Mouse (Mus musculus) layer of hippocampus, adult 8-10 months (tissue): Measurements from ENCODE around the gene Spns2. TPM values are rescaled to one million over a fixed set of nuclear protein-coding genes. Genes with fewer than 3 reads are reported as not detected.

Experiments used
- DNase-seq, 2 experiments: peaks; one replicate each; pipeline ENCODE4 v3.0.0; 2022; ENCODE audit warnings: low spot score in 2 of 2
- total RNA-seq, 4 experiments: library from RNA; stranded (reverse); gene quantifications; 2 replicates each; pipeline ENCODE4 v1.2.4; 2022

The Spns2 gene
- total RNA-seq, 4 experiments from 2014 or later = 84.0 to 104 (median 92.3) TPM

GRCm38 (mm10) chr11:72411945-72412344, 77.8 kb downstream of the Spns2 start:
- no peak for DNase-seq

DNA sequence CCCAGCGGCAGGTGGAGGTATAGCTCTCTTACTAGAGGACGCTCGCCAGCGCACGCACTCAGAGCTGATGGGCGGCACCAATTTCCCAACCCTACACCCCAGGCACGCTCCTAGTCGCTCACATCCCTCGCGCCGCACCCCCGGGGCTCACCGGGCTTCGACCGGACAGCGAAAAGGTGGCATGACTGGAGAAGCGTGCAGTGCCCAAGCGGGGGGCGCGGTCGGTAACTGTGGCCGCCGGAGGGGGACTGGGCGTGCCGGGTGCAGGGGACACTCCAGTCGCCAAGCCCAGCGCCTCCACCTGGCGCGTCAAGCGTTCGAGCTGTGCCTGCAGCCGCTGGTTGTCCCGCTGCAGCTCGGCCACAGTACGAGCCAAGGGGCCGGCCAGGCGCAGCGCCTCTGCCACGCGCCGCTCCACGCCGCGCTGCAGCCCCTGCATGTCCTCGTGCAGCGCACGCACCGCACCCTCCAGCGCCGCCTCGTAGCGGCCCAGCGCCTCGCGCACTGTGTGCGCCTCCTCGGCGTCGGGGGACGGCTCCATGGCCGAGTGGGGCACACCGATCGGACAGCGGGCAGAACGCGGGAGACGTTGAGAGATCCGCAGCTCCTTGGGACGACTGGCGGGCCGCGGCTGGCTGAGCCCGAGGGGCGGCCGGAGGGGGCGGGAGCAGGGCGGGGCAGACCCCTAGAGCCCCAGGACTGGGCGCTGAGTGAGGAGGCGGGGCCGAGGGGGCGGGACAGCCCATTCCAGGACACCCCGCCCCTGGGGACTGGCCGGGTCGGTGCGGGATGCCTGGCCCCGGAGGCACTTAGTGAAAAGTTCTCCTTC, 78.4 kb downstream of the Spns2 start, which contains the start of gene Smtnl2:
Gene Smtnl2 (minus strand): TSS at position 621 of the 829 bp plus-strand sequence.
- peak in 1 of 2 experiments; percentile 29 for DNase-seq

DNA sequence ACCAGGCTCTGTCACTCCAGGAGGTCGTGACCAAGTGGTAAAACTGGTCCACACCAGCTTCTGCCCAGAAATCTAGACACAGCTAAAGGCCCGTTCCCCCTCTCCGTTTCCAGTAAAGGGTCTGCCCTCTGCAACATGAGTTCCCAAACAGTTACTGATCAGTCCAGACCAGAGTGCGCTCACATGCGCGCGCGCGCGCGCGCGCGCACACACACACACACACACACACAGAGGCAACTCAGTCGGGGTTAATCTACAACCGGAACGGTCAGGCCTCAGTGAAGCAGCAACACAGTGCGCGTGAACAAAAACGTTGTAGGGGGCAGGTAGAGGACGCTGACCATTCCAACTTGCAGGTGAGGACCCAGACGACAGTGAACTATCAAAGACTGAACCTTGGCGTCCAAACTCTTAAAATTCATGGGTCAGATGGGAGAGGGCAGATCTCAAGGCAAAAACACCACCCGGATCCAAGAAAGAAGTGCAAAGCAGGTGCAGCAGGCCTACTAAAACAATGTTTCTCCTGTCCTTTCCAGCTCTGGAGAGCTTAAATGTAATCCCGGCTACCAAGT, 79.1 kb downstream of the Spns2 start:
- DNase-seq = no peak

GRCm38 (mm10) chr11:72409649-72410385, 79.9 kb downstream of the Spns2 start:
- DNase-seq = no peak

GRCm38 (mm10) chr11:72408451-72409170, 81.1 kb downstream of the Spns2 start:
- DNase-seq = no peak

DNA sequence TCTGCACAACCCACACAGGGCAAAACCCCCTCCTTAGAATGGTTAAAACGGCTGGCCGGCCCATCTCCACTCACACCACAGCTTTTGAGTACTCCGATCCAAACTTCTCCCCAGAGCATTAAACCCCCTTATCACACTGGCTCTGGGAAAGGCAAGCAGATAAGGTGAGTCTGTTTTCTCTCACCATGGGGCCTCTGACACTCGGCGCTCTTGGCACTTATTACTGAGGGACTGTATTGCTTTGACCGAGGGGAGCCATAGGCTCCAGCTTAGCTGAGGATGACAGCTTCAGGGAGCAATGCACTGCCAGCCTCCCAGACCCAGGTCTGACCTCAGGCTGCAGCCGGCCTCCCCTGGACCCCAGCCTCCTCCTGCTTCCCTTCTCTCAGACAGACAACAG, 82.1 kb downstream of the Spns2 start:
- DNase-seq = no peak

- DNase-seq = no peak
These were observed 82.6 kb downstream of the Spns2 start for GRCm38 (mm10) chr11:72407081-72407480.

DNA sequence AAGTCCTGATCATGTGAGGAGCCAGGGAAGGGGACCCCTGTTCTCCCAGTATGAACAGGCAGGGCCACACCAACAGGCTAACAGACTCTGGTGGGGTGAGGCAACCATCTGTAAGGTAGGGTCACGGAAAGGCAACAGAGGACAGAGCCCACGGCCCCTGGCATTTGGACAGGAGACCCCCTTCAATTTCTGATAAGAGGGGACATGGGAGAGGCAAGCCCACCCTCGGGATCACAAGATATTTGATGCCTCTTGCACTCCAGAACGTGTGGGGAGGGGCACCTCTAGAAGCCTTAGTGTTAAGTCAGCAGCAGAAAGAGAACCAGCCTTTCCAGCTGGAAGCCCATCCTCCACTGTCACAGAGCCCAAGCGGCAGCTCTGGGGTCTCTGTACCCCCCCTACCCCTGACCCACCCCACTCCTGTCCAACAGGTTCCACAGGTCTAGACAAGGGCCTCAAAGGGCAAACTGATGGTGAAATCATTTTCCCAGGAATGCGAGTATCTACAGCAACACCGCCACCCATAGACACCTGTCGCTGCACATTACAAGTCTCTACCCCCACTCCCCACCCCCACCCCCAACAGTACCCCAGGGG, 83.5 kb downstream of the Spns2 start:
- DNase-seq = no peak

DNA sequence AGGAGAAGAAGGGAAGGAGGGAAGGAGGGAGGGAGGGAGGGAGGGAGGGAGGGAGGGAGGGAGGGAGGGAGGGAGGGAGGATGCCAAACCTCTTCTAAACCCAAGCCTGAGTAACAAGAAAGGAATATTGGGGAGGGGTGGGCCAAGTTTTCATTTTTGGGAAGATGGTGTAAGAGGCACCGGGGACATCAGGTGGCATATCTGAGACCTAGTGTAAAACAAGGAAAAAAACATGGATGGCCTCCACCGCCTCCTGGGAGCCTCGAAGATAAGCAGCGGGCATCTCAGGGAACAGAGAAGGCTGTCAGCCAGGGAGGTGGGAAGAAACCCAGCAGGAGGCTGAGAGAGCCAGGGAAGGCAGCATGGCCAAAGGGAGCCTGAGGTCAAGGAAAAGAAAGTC, 84.2 kb downstream of the Spns2 start:
- DNase-seq = no peak

GRCm38 (mm10) chr11:72402969-72403368, 86.7 kb downstream of the Spns2 start:
- no peak for DNase-seq

- DNase-seq = no peak
These were observed 87.7 kb downstream of the Spns2 start for GRCm38 (mm10) chr11:72402017-72402416.

Other genes starting within 250 kb of the Spns2 start
- gene Slc13a5, start 222.7 kb downstream of the Spns2 start, total RNA-seq = 1 to 10 TPM; 6.2 to 9.8 (median 7.9) TPM
- gene Xaf1, start 188.3 kb downstream of the Spns2 start, total RNA-seq = 10 to 100 TPM in 2 of 4 experiments, 1 to 10 TPM in 2; 7.5 to 16.5 (median 10.7) TPM
- gene Fbxo39, start 175.5 kb downstream of the Spns2 start, total RNA-seq = not detected
- gene Tekt1, start 127.5 kb downstream of the Spns2 start, total RNA-seq = 1 to 10 TPM; 1.7 to 3.8 (median 3.3) TPM
- gene Smtnl2, start 78.2 kb downstream of the Spns2 start, total RNA-seq = 1 to 10 TPM; 1.3 to 3.9 (median 2.0) TPM
- under 1 TPM in 1 of 4 experiments, not detected in 3; 0.23 TPM for gene Ggt6, start 54.4 kb downstream of the Spns2 start, total RNA-seq
- gene Mybbp1a, start 48.5 kb downstream of the Spns2 start, total RNA-seq = 10 to 100 TPM; 55.2 to 64.5 (median 57.8) TPM
- gene Spns3, start 60.6 kb upstream of the Spns2 start, total RNA-seq = under 1 TPM; 0.33 to 0.58 (median 0.48) TPM
- gene Ube2g1, start 117.4 kb upstream of the Spns2 start, total RNA-seq = 10 to 100 TPM; 36.8 to 44.5 (median 40.5) TPM
- 10 to 100 TPM; 35.8 to 46.2 (median 41.8) TPM for gene Ankfy1, start 200.1 kb upstream of the Spns2 start, total RNA-seq